Mouse (Mus musculus): Measurements from ENCODE around the gene Bmper. TPM values are rescaled to one million over a fixed set of nuclear protein-coding genes. Genes with fewer than 3 reads are reported as not detected.
A peak's percentile ranks its signal among the peaks of the same experiment; 100 is the strongest.

Gene Bmper
- polyA plus RNA-seq, 1 experiment from 2014 or later, result 13.4 TPM

DNA sequence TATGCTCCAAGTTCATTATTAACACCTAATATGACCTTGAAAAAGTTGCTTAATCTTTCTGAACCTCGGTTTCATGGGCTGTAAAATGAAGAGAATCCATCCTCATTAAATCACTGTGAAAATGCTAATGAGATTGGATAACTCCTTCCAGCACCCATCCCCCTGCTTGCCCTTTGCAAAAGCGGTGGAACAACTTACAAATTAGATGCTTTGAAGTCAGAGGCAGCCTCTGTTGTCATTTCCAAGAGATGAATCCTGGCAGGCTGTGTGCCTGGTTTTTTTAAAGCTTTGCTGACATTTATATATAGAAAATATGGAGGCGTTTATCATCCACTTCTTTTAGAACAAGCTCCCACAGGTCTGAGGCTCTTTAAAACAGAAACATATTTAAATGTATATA, 274.8 kb downstream of the Bmper start:
- WGBS, result 30% methylated on average over 3 of the region's 3 CpGs
- H3K27ac ChIP-seq, result no peak overlapping the region
- no peak overlapping the region for H3K4me3 ChIP-seq (replicated peaks; ENCODE audit: low read depth, low read length)
- H3K36me3 ChIP-seq (ENCODE audit: insufficient read depth, low read length), result no peaks in the 10 kb centered on the region
- H3K9ac ChIP-seq (ENCODE audit: low read depth, low read length), result no peak overlapping the region
- H3K4me1 ChIP-seq (replicated peaks; ENCODE audit: insufficient read depth, low read length), result no peaks in the 10 kb centered on the region
- no peaks in the 10 kb centered on the region for H3K9me3 ChIP-seq (replicated peaks; ENCODE audit: low read length)
- no peak for DNase-seq (ENCODE audit: low spot score)
- H3K4me2 ChIP-seq (ENCODE audit: low read length), result no peak overlapping the region
- TF ChIP-seq CTCF (IDR thresholded peaks at IDR 0.05; ENCODE audit: low read depth), result no peak
- no peak for ATAC-seq (replicated peaks; ENCODE audit: low FRiP score, low read depth)
- no peaks in the 10 kb centered on the region for H3K27me3 ChIP-seq (ENCODE audit: insufficient read depth, low read length)

DNA sequence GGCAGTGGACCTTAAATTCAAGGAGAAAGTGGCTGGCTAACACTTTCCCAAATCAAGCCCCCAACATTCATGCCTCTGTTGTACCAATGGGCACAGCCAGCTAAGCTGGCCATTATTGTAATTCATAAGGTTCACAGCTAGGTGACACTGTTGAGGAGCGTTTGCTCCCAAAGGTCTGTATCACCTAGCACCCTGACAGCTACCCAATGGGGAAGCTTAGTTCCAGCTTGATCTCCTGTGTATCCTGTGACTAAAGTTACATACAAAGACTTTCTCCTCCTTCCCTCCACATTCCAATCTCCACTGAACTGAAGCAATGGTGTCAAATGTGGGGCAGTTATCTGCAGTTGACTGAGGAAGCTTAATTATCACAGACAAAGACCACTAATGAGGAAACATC, 311.0 kb downstream of the Bmper start:
- ATAC-seq (replicated peaks; ENCODE audit: low FRiP score, low read depth), result peak; percentile 86
- Histone ChIP-seq H3K27ac (no peak overlapping the region), H3K27me3 (ENCODE audit: insufficient read depth, low read length) (no peaks in the 10 kb centered on the region), H3K4me1 (replicated peaks; ENCODE audit: insufficient read depth, low read length) (no peaks in the 10 kb centered on the region), H3K9ac (ENCODE audit: low read depth, low read length) (no peak overlapping the region), H3K9me3 (replicated peaks; ENCODE audit: low read length) (no peaks in the 10 kb centered on the region), H3K36me3 (ENCODE audit: insufficient read depth, low read length) (no peaks in the 10 kb centered on the region), H3K4me2 (ENCODE audit: low read length) (no peak overlapping the region), H3K4me3 (replicated peaks; ENCODE audit: low read depth, low read length) (no peak overlapping the region)
- DNase-seq (ENCODE audit: low spot score), result peak; percentile 67
- peak; percentile 37; the same call in 1 of the 2 replicates for TF ChIP-seq CTCF (IDR thresholded peaks at IDR 0.05; ENCODE audit: low read depth)
- WGBS, result 32% methylated on average over 1 of the region's 1 CpGs
